Mouse (Mus musculus): Measurements from ENCODE around the gene Kremen1. TPM values are rescaled to one million over a fixed set of nuclear protein-coding genes. Genes with fewer than 3 reads are reported as not detected.

Kremen1 gene
- 13.7 TPM for polyA plus RNA-seq (2014; fragmentation: Illumina TruSeq; extraction: RNeasy Lipid Tissue Mini Kit (QIAGEN cat#74804); ENCODE audit: insufficient read depth, low read depth, low replicate concordance)

GRCm38 (mm10) chr11:5261508-5262392 lies at the start of gene Kremen1:
Gene Kremen1 (minus strand): TSS chr11:5261558.

GRCm38 (mm10) chr11:5151680-5152337 lies 109.5 kb downstream of the Kremen1 start, which contains the start of gene Emid1:
Gene Emid1 (minus strand): TSS chr11:5152257.

Other genes with a start within 250 kb of the Kremen1 start
- gene Rasl10a, start 203.4 kb downstream of the Kremen1 start, polyA plus RNA-seq (2014; fragmentation: Illumina TruSeq; extraction: RNeasy Lipid Tissue Mini Kit (QIAGEN cat#74804); ENCODE audit: insufficient read depth, low read depth, low replicate concordance): 2.1 TPM
- 28.3 TPM for gene Gas2l1, start 196.2 kb downstream of the Kremen1 start, polyA plus RNA-seq (2014; fragmentation: Illumina TruSeq; extraction: RNeasy Lipid Tissue Mini Kit (QIAGEN cat#74804); ENCODE audit: insufficient read depth, low read depth, low replicate concordance)
- gene Rhbdd3, start 162.6 kb downstream of the Kremen1 start, polyA plus RNA-seq (2014; fragmentation: Illumina TruSeq; extraction: RNeasy Lipid Tissue Mini Kit (QIAGEN cat#74804); ENCODE audit: insufficient read depth, low read depth, low replicate concordance): 7.7 TPM
- 131 TPM for gene Ewsr1, start 162.3 kb downstream of the Kremen1 start, polyA plus RNA-seq (2014; fragmentation: Illumina TruSeq; extraction: RNeasy Lipid Tissue Mini Kit (QIAGEN cat#74804); ENCODE audit: insufficient read depth, low read depth, low replicate concordance)
- gene Emid1, start 109.3 kb downstream of the Kremen1 start, polyA plus RNA-seq (2014; fragmentation: Illumina TruSeq; extraction: RNeasy Lipid Tissue Mini Kit (QIAGEN cat#74804); ENCODE audit: insufficient read depth, low read depth, low replicate concordance): 13.8 TPM
- 2.4 TPM for gene Znrf3, start 183.3 kb upstream of the Kremen1 start, polyA plus RNA-seq (2014; fragmentation: Illumina TruSeq; extraction: RNeasy Lipid Tissue Mini Kit (QIAGEN cat#74804); ENCODE audit: insufficient read depth, low read depth, low replicate concordance)